Mouse (Mus musculus) heart, embryonic 10.5 days (tissue): ENCODE measurements around the gene Irf2bpl. TPM values are rescaled to one million over a fixed set of nuclear protein-coding genes. Genes with fewer than 3 reads are reported as not detected.

Experiments
- DNase-seq: peaks from one replicate; pipeline ENCODE4 v3.0.0-alpha.2; 2017; ENCODE audit warnings: low spot score
- H3K27ac ChIP-seq: fragments of 300-500 bp; sonication (generic); 2 replicates; pipeline ENCODE4 v1.5.1; 2016; ENCODE audit warnings: mild to moderate bottlenecking
- H3K27me3 ChIP-seq: fragments of 300-500 bp; sonication (generic); 2 replicates; pipeline ENCODE4 v1.6.1; 2016; ENCODE audit warnings: mild to moderate bottlenecking; ENCODE audit not compliant: poor library complexity, insufficient read depth, severe bottlenecking
- H3K36me3 ChIP-seq: fragments of 300-500 bp; sonication (generic); 2 replicates; pipeline ENCODE4 v1.6.1; 2016; ENCODE audit warnings: mild to moderate bottlenecking, moderate library complexity
- H3K4me1 ChIP-seq: fragments of 300-500 bp; sonication (generic); 2 replicates; pipeline ENCODE4 v1.6.1; 2016; ENCODE audit warnings: mild to moderate bottlenecking
- H3K4me3 ChIP-seq: fragments of 300-500 bp; sonication (generic); 2 replicates; pipeline ENCODE4 v1.5.1; 2016; ENCODE audit warnings: mild to moderate bottlenecking, moderate library complexity
- H3K9me3 ChIP-seq: fragments of 300-500 bp; sonication (generic); 2 replicates; pipeline ENCODE4 v1.6.1; 2016; ENCODE audit warnings: mild to moderate bottlenecking, moderate library complexity
- WGBS: fragments of 180-500 bp; shearing (Covaris S2); methylation state at CpG from one replicate; pipeline ENCODE4 v1.1.7; 2016; 5-methylcytosine and 5-hydroxymethylcytosine counted together
- polyA plus RNA-seq: library from polyadenylated mRNA; unstranded; fragments of >200 nt; fragmentation: Nextera tagmentation; extraction: Ambion mirVana; gene quantifications from 2 replicates; pipeline ENCODE4 v1.2.1, GENCODE M21; 2016

Gene Irf2bpl
- polyA plus RNA-seq, 1 experiment from 2014 or later: 28.7 TPM

- peak overlapping the region; percentile 49 for H3K27ac ChIP-seq
- DNase-seq: no peak
- peak overlapping the region; percentile 16; the same call in 1 of the 2 replicates for H3K4me3 ChIP-seq
- no peaks in the 10 kb centered on the region for H3K9me3 ChIP-seq
- peaks cover 9% of the 10 kb centered on the region for H3K36me3 ChIP-seq
- H3K4me1 ChIP-seq: peaks cover 45% of the 10 kb centered on the region
- WGBS: 61% methylated on average over 16 of the region's 16 CpGs
- 0 out of 2 replicates have a peak, but pooled peaks cover 10% of the 10 kb centered on the region for H3K27me3 ChIP-seq
These were observed 5.9 kb downstream of the Irf2bpl start for GRCm38 (mm10) chr12:86878426-86879353.

DNA sequence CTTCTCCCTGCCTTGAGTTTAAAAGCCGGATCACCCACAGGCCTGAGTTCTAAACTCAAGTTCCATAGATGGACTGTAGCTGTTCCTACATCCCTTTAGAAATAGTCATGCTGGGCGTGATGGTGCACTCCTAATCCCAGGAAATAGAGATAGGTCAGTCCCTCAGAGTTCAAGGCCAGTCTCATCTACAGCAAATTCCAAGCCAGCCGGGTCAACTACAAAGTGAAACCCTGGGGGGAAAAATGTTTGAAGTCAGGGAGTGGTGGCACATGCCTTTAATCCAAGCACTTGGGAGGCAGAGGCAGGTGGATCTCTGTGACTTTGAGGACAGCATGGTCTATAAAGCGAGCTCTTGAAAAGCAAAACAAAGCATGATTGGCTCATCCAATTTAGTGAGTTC is 7.6 kb downstream of the Irf2bpl start:
- DNase-seq: no peak
- no peaks in the 10 kb centered on the region for H3K9me3 ChIP-seq
- peaks cover 35% of the 10 kb centered on the region for H3K4me1 ChIP-seq
- peaks cover 4% of the 10 kb centered on the region for H3K36me3 ChIP-seq
- 0 out of 2 replicates have a peak, but pooled peaks cover 3% of the 10 kb centered on the region for H3K27me3 ChIP-seq
- H3K27ac ChIP-seq: no peak overlapping the region
- WGBS: 90% methylated on average over 4 of the region's 4 CpGs
- no peak overlapping the region for H3K4me3 ChIP-seq

GRCm38 (mm10) chr12:86876116-86876515 is 8.5 kb downstream of the Irf2bpl start:
- WGBS: 78% methylated on average over 5 of the region's 5 CpGs
- H3K27ac ChIP-seq: no peak overlapping the region

GRCm38 (mm10) chr12:86872335-86873040 is 12.1 kb downstream of the Irf2bpl start:
- H3K4me1 ChIP-seq: peaks cover 18% of the 10 kb centered on the region
- H3K4me3 ChIP-seq: no peak overlapping the region
- no peaks in the 10 kb centered on the region for H3K9me3 ChIP-seq
- no peaks in the 10 kb centered on the region for H3K36me3 ChIP-seq
- 65% methylated on average over 9 of the region's 9 CpGs for WGBS
- peak overlapping the region; percentile 70 for H3K27ac ChIP-seq
- H3K27me3 ChIP-seq: no peaks in the 10 kb centered on the region
- peak; percentile 79 for DNase-seq

More at GRCm38 (mm10) chr12:86876116-86876515, 8.5 kb downstream of the Irf2bpl start:
- Histone ChIP-seq H3K4me3 (no peak overlapping the region), H3K36me3 (no peaks in the 10 kb centered on the region), H3K4me1 (peaks cover 35% of the 10 kb centered on the region), H3K27me3 (no peaks in the 10 kb centered on the region), H3K9me3 (no peaks in the 10 kb centered on the region)
- DNase-seq: no peak

GRCm38 (mm10) chr12:86871666-86872334 is 12.8 kb downstream of the Irf2bpl start:
- Histone ChIP-seq H3K27ac (peak overlapping the region; percentile 70), H3K36me3 (no peaks in the 10 kb centered on the region), H3K4me3 (no peak overlapping the region), H3K27me3 (no peaks in the 10 kb centered on the region), H3K9me3 (no peaks in the 10 kb centered on the region), H3K4me1 (peaks cover 23% of the 10 kb centered on the region)
- no peak for DNase-seq
- WGBS: 78% methylated on average over 4 of the region's 4 CpGs

DNA sequence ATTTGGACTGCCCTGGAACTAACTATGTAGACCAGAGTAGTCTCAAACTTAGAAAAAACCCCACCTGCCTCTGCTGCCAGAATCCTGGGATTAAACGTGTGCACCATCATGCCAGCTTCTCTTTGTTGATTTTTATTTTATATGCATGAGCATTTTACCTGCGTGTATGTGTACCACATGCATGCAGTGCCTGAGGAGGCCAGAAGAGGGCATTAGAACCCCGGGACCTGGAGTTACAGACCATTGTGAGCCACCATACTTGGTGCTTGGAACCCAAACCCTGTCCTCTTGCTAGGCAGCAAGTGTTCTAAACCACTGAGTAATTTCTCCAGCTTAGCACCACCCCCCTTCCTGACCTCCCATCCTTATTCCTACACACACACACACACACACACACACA is 13.6 kb downstream of the Irf2bpl start:
- 91% methylated on average over 3 of the region's 3 CpGs for WGBS
- Histone ChIP-seq H3K27ac (no peak overlapping the region), H3K4me3 (no peak overlapping the region), H3K36me3 (no peaks in the 10 kb centered on the region), H3K27me3 (no peaks in the 10 kb centered on the region), H3K4me1 (peaks cover 23% of the 10 kb centered on the region), H3K9me3 (no peaks in the 10 kb centered on the region)
- DNase-seq: no peak

DNA sequence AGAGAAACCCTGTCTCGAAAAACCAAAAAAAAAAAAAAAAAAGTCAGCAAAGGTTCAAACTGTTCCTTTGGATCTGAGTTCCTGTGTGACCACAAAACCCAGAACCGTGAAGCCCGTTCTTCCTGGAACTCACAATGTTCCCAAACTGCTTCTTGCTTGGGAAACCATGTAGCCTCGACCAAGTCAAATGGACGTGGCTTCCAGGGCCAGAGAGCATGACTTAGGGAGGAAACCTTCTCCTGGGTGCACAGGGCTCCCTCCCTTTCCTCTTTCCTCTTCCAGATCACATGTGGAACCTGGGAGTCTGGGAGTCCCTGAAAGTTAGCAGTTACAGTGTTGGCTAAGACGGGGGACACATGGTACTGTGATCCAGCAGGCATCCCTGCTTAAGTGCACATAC is 14.8 kb downstream of the Irf2bpl start:
- Histone ChIP-seq H3K36me3 (no peaks in the 10 kb centered on the region), H3K4me1 (peaks cover 23% of the 10 kb centered on the region), H3K4me3 (no peak overlapping the region), H3K27me3 (no peaks in the 10 kb centered on the region), H3K27ac (no peak overlapping the region), H3K9me3 (no peaks in the 10 kb centered on the region)
- WGBS: 88% methylated on average over 6 of the region's 6 CpGs
- DNase-seq: no peak

DNA sequence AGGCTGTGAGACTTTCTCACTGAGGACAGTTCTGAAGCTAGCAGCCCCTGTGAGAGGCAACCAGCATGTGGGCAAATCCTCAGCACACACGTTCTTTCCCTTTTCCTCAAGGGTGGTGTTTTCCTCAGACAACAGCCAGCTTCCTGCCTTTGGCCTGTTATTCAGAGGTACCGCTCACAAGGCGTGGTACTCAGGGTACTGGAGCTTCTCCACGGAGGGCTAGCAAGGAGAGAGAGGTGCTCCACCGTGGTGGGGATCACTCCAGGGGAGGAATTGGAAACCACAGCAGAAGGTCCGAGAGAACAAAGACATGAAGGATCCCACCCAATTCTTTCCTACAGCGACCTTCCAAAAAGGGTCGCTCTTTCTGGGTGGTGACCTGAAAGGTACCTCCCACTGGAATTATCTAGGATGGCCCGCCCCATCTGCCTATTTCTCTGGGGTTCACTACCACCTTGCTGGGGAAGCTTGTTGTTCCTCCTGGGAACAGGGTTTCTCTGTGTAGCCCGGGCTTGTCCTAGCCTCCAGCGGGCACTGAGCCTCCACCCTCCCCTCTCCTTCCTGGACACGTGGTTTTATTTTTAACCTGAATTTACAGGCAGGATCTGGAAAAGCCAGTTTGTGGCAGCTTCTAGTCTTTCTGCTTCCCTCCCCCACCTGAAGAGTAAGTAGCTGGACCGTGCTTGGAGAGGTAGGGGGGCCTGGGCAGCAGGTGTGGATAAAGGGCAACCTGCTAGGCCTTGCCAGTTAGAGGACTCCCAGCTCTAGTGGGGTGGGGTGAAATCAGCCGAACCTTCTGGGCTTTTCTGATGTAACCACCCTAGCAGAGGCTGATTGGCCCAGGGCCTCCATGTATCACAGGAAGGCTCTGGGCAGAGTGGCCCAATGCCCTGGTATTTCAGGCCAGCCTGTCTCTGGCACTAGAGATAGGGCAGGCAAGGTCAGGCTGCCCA is 17.1 kb downstream of the Irf2bpl start:
- Histone ChIP-seq H3K36me3 (no peaks in the 10 kb centered on the region), H3K9me3 (no peaks in the 10 kb centered on the region), H3K27me3 (no peaks in the 10 kb centered on the region), H3K4me3 (no peak overlapping the region), H3K27ac (peak overlapping the region; percentile 76), H3K4me1 (peaks cover 21% of the 10 kb centered on the region)
- WGBS: 43% methylated on average over 14 of the region's 14 CpGs
- DNase-seq: no peak

- no peak overlapping the region for H3K4me3 ChIP-seq
- 85% methylated on average over 5 of the region's 5 CpGs for WGBS
- no peak for DNase-seq
- H3K36me3 ChIP-seq: no peaks in the 10 kb centered on the region
- H3K4me1 ChIP-seq: peaks cover 24% of the 10 kb centered on the region
- H3K27ac ChIP-seq: no peak overlapping the region
- H3K27me3 ChIP-seq: no peaks in the 10 kb centered on the region
- no peaks in the 10 kb centered on the region for H3K9me3 ChIP-seq
These were observed 20.1 kb downstream of the Irf2bpl start for GRCm38 (mm10) chr12:86864316-86865020.

GRCm38 (mm10) chr12:86859924-86860790 is 24.4 kb downstream of the Irf2bpl start:
- no peak overlapping the region for H3K4me3 ChIP-seq
- no peaks in the 10 kb centered on the region for H3K9me3 ChIP-seq
- DNase-seq: no peak
- peak overlapping the region; percentile 65 for H3K27ac ChIP-seq
- no peaks in the 10 kb centered on the region for H3K36me3 ChIP-seq
- 60% methylated on average over 10 of the region's 10 CpGs for WGBS
- H3K4me1 ChIP-seq: peaks cover 44% of the 10 kb centered on the region
- no peaks in the 10 kb centered on the region for H3K27me3 ChIP-seq
